Mouse (Mus musculus) forebrain, embryonic 14.5 days (tissue): ENCODE measurements around the gene Rtl3. TPM values are rescaled to one million over a fixed set of nuclear protein-coding genes. Genes with fewer than 3 reads are reported as not detected.

Experiments
- ATAC-seq: fragments of 200-750 bp; cut with Nextera tagmentation; 2 replicates; pipeline ENCODE4 v1.8.0; 2017; ENCODE audit warnings: mild to moderate bottlenecking, moderate library complexity
- DNase-seq: peaks from one replicate; pipeline ENCODE4 v3.0.0-alpha.2; 2015; ENCODE audit warnings: low spot score
- H3K27ac ChIP-seq: fragments of 300-500 bp; sonication (generic); 2 replicates; pipeline ENCODE4 v1.5.1; 2014; ENCODE audit warnings: low read depth, mild to moderate bottlenecking, control low read depth, low read length, moderate library complexity
- H3K27me3 ChIP-seq: fragments of 300-500 bp; sonication (generic); replicated peaks from 2 replicates; pipeline ENCODE4 v1.6.1; 2014; ENCODE audit warnings: low read length, control low read depth, mixed read lengths; ENCODE audit not compliant: control insufficient read depth, insufficient read depth
- H3K36me3 ChIP-seq: fragments of 300-500 bp; sonication (generic); 2 replicates; pipeline ENCODE4 v1.6.1; 2014; ENCODE audit warnings: low read length, control low read depth; ENCODE audit not compliant: control insufficient read depth, insufficient read depth
- H3K4me1 ChIP-seq: fragments of 300-500 bp; sonication (generic); 2 replicates; pipeline ENCODE4 v1.6.1; 2014; ENCODE audit warnings: antibody characterized with exemption, low read length, control low read depth; ENCODE audit not compliant: control insufficient read depth, insufficient read depth
- H3K4me2 ChIP-seq: fragments of 300-500 bp; sonication (generic); 2 replicates; pipeline ENCODE4 v1.6.1; 2014; ENCODE audit warnings: mild to moderate bottlenecking, control low read depth, low read length
- H3K4me3 ChIP-seq: fragments of 300-500 bp; sonication (generic); 2 replicates; pipeline ENCODE4 v1.5.1; 2014; ENCODE audit warnings: low read depth, low read length, control low read depth
- H3K9ac ChIP-seq: fragments of 300-500 bp; sonication (generic); 2 replicates; pipeline ENCODE4 v1.6.1; 2014; ENCODE audit warnings: mild to moderate bottlenecking, low read length, control low read depth, moderate library complexity
- H3K9me3 ChIP-seq: fragments of 300-500 bp; sonication (generic); replicated peaks from 2 replicates; pipeline ENCODE4 v1.6.1; 2016; ENCODE audit warnings: low read length, control low read depth, mixed read lengths; ENCODE audit not compliant: control insufficient read depth
- WGBS: fragments of 180-500 bp; shearing (Covaris S2); extraction: QIAGEN DNeasy Blood & Tissue Kit; methylation state at CpG from one replicate; pipeline ENCODE4 v1.1.7; 2014; 5-methylcytosine and 5-hydroxymethylcytosine counted together
- polyA plus RNA-seq: library from polyadenylated mRNA; unstranded; fragments of >200 nt; fragmentation: Nextera tagmentation; extraction: Ambion mirVana; gene quantifications from 2 replicates; pipeline ENCODE4 v1.2.1, GENCODE M21; 2014

Rtl3 gene
- polyA plus RNA-seq, 1 experiment from 2014 or later: 0.70 TPM

GRCm38 (mm10) chrX:106794686-106795085 lies 45.8 kb downstream of the Rtl3 start:
- H3K4me1 ChIP-seq: no peaks in the 10 kb centered on the region
- H3K4me3 ChIP-seq: no peak overlapping the region
- no peaks in the 10 kb centered on the region for H3K36me3 ChIP-seq
- WGBS: 13% methylated on average over 2 of the region's 2 CpGs
- peak; percentile 68 for DNase-seq
- no peaks in the 10 kb centered on the region for H3K27me3 ChIP-seq
- no peak overlapping the region for H3K27ac ChIP-seq
- ATAC-seq: no peak
- H3K9ac ChIP-seq: no peak overlapping the region
- no peak overlapping the region for H3K4me2 ChIP-seq
- no peaks in the 10 kb centered on the region for H3K9me3 ChIP-seq

Other genes starting within 250 kb of the Rtl3 start
- gene Cysltr1, start 237.0 kb downstream of the Rtl3 start, polyA plus RNA-seq: 0.22 and 0.48 TPM in 2 replicates
- gene Lpar4, start 80.0 kb upstream of the Rtl3 start, polyA plus RNA-seq: 7.0 and 7.3 TPM in 2 replicates
- gene P2ry10, start 247.8 kb upstream of the Rtl3 start, polyA plus RNA-seq: not detected in 2 replicates